Mouse (Mus musculus): Measurements from ENCODE around the gene Vmn2r9.
"Not testable (repeated sequence)": the region's sequence is repeated elsewhere in the genome, so short reads cannot be mapped to it uniquely, and the experiment has no call there.

Vmn2r9 gene

GRCm38 (mm10) chr5:108852501-108852900 is at the start of gene Vmn2r9:
Gene Vmn2r9, minus strand, starts transcription at chr5:108852601.
- not testable (repeated sequence) for DNase-seq

DNA sequence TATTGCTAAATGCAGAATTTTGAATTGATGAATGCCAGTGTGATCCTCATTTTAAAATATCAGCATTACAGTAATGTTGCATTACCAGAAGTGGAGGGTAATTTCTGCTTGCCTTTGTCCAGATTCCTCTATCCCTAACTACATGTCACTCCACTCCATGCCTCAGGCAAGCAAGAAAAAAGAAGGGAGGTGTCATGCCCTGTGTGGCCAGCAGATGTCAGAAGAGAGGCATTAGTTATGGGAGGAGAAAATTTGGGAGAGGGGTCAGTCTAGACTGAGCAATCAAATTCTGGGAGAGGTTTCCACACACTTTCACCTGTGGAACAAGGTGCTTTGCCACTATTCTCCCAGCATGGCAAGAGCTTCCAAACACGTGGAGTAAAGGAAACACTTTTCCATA is 14.3 kb upstream of the Vmn2r9 start:
- not testable (repeated sequence) for DNase-seq

- no peak for DNase-seq
Observed at GRCm38 (mm10) chr5:108849466-108849865, 2.9 kb downstream of the Vmn2r9 start.

GRCm38 (mm10) chr5:108836156-108836555 is 16.2 kb downstream of the Vmn2r9 start:
- DNase-seq: no peak

- DNase-seq: no peak
Observed at GRCm38 (mm10) chr5:108823276-108823675, 29.1 kb downstream of the Vmn2r9 start.

- not testable (repeated sequence) for DNase-seq
Observed at GRCm38 (mm10) chr5:108808750-108809149, 43.7 kb downstream of the Vmn2r9 start, which contains the start of gene Vmn2r8. Gene Vmn2r8, minus strand, starts transcription at chr5:108808850.

- DNase-seq: no peak
Observed at GRCm38 (mm10) chr5:108803646-108804045, 48.8 kb downstream of the Vmn2r9 start.

DNA sequence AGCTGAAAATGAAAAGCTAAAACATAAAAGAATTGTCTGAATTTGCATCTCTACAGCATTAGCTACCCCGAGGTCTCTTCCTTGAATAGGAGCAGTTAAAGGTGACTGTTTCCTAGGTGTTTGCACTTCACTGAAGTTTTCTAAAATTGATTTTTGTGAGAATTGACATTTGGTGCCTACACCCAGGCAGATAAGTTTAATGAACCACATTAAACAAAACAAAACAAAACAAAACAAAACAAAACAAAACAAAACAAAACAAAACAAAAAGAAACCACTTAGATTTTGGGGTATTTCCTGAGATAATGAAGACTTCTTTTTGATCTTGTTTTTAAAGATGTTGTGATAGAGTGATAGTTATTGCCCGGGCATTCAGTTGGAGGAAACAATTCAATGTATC is 57.1 kb downstream of the Vmn2r9 start, which contains the start of gene Tmed11:
TSS of gene Tmed11 (minus strand) at position 101 of the 400 bp plus-strand sequence.
- not testable (repeated sequence) for DNase-seq

- not testable (repeated sequence) for DNase-seq
Observed at GRCm38 (mm10) chr5:108790385-108790784, 62.0 kb downstream of the Vmn2r9 start.
